Mouse (Mus musculus): ENCODE data around the gene Tas2r137. TPM values are rescaled to one million over a fixed set of nuclear protein-coding genes. Genes with fewer than 3 reads are reported as not detected.
A peak's percentile ranks its signal among the peaks of the same experiment; 100 is the strongest.

The Tas2r137 gene
- polyA plus RNA-seq (2015; fragmentation: Nextera tagmentation; extraction: Ambion mirVana): not detected in 2 replicates

- no peaks in the 10 kb centered on the region for H3K27me3 ChIP-seq
- H3K9me3 ChIP-seq: no peaks in the 10 kb centered on the region
- H3K9ac ChIP-seq: no peak within 1 kb of the TSS
- ATAC-seq (ENCODE audit: low FRiP score, low read depth): no peak
- no peak within 1 kb of the TSS for H3K27ac ChIP-seq
- no peak within 1 kb of the TSS for H3K4me2 ChIP-seq (replicated peaks)
- no peaks in the 10 kb centered on the region for H3K4me1 ChIP-seq
- H3K36me3 ChIP-seq: no peaks in the 10 kb centered on the region; the same call in 1 of the 2 replicates
- H3K4me3 ChIP-seq: no peak within 1 kb of the TSS
These were observed at the start of gene Tas2r137 for GRCm38 (mm10) chr6:40490933-40491332. Tas2r137 (plus strand) TSS chr6:40491233.

GRCm38 (mm10) chr6:40441276-40441675, 49.8 kb upstream of the Tas2r137 start:
- H3K4me1 ChIP-seq: no peaks in the 10 kb centered on the region
- H3K27ac ChIP-seq: no peak overlapping the region
- H3K27me3 ChIP-seq: peaks cover 40% of the 10 kb centered on the region
- no peaks in the 10 kb centered on the region for H3K9me3 ChIP-seq
- no peak overlapping the region for H3K4me3 ChIP-seq
- no peak overlapping the region for H3K4me2 ChIP-seq (replicated peaks)
- ATAC-seq (ENCODE audit: low FRiP score, low read depth): no peak
- no peak overlapping the region for H3K9ac ChIP-seq
- WGBS: 70% methylated on average over 3 of the region's 3 CpGs
- no peaks in the 10 kb centered on the region for H3K36me3 ChIP-seq

- no peak overlapping the region for H3K9ac ChIP-seq
- no peaks in the 10 kb centered on the region for H3K9me3 ChIP-seq
- no peaks in the 10 kb centered on the region for H3K36me3 ChIP-seq
- H3K27me3 ChIP-seq: peaks cover 40% of the 10 kb centered on the region
- no peak overlapping the region for H3K27ac ChIP-seq
- no peaks in the 10 kb centered on the region for H3K4me1 ChIP-seq
- 28% methylated on average over 3 of the region's 3 CpGs for WGBS
- H3K4me3 ChIP-seq: no peak overlapping the region
- no peak overlapping the region for H3K4me2 ChIP-seq (replicated peaks)
- ATAC-seq (ENCODE audit: low FRiP score, low read depth): no peak
These were observed 49.3 kb upstream of the Tas2r137 start for GRCm38 (mm10) chr6:40441755-40442154.

GRCm38 (mm10) chr6:40443281-40443928, 47.6 kb upstream of the Tas2r137 start:
- no peak overlapping the region for H3K9ac ChIP-seq
- H3K9me3 ChIP-seq: no peaks in the 10 kb centered on the region
- H3K27me3 ChIP-seq: peaks cover 33% of the 10 kb centered on the region
- H3K27ac ChIP-seq: no peak overlapping the region
- no peak for ATAC-seq (ENCODE audit: low FRiP score, low read depth)
- H3K4me1 ChIP-seq: no peaks in the 10 kb centered on the region
- no peaks in the 10 kb centered on the region for H3K36me3 ChIP-seq
- H3K4me2 ChIP-seq (replicated peaks): no peak overlapping the region
- 11% methylated on average over 10 of the region's 10 CpGs for WGBS
- H3K4me3 ChIP-seq: no peak overlapping the region

GRCm38 (mm10) chr6:40448626-40449025, 42.4 kb upstream of the Tas2r137 start:
- Histone ChIP-seq H3K9ac (no peak overlapping the region), H3K27ac (no peak overlapping the region), H3K36me3 (no peaks in the 10 kb centered on the region), H3K9me3 (no peaks in the 10 kb centered on the region), H3K4me2 (replicated peaks) (no peak overlapping the region), H3K4me1 (no peaks in the 10 kb centered on the region), H3K27me3 (no peaks in the 10 kb centered on the region), H3K4me3 (no peak overlapping the region)
- ATAC-seq (ENCODE audit: low FRiP score, low read depth): no peak

GRCm38 (mm10) chr6:40454436-40455041, 36.5 kb upstream of the Tas2r137 start:
- ATAC-seq (ENCODE audit: low FRiP score, low read depth): no peak
- 24% methylated on average over 7 of the region's 7 CpGs for WGBS
- Histone ChIP-seq H3K27ac (no peak overlapping the region), H3K36me3 (no peaks in the 10 kb centered on the region), H3K4me1 (no peaks in the 10 kb centered on the region), H3K4me3 (no peak overlapping the region), H3K4me2 (replicated peaks) (no peak overlapping the region), H3K27me3 (no peaks in the 10 kb centered on the region), H3K9ac (no peak overlapping the region), H3K9me3 (no peaks in the 10 kb centered on the region)

- no peak overlapping the region for H3K27ac ChIP-seq
- no peaks in the 10 kb centered on the region for H3K36me3 ChIP-seq
- H3K9me3 ChIP-seq: no peaks in the 10 kb centered on the region
- H3K27me3 ChIP-seq: no peaks in the 10 kb centered on the region
- 52% methylated on average over 6 of the region's 6 CpGs for WGBS
- no peak overlapping the region for H3K4me3 ChIP-seq
- ATAC-seq (ENCODE audit: low FRiP score, low read depth): no peak
- no peaks in the 10 kb centered on the region for H3K4me1 ChIP-seq
- no peak overlapping the region for H3K9ac ChIP-seq
- H3K4me2 ChIP-seq (replicated peaks): no peak overlapping the region
These were observed 25.3 kb upstream of the Tas2r137 start for GRCm38 (mm10) chr6:40465710-40466109.

GRCm38 (mm10) chr6:40470916-40471719, 19.9 kb upstream of the Tas2r137 start, which contains the start of gene Ssbp1:
Ssbp1 (plus strand) TSS chr6:40471352.
- H3K27ac ChIP-seq: peak within 1 kb of the TSS; percentile 96
- H3K4me1 ChIP-seq: peaks cover 7% of the 10 kb centered on the region
- ATAC-seq (ENCODE audit: low FRiP score, low read depth): peak; percentile 97
- H3K9me3 ChIP-seq: no peaks in the 10 kb centered on the region
- H3K27me3 ChIP-seq: no peaks in the 10 kb centered on the region
- peak within 1 kb of the TSS; percentile 79 for H3K4me3 ChIP-seq
- H3K36me3 ChIP-seq: peaks cover 28% of the 10 kb centered on the region
- H3K9ac ChIP-seq: peak within 1 kb of the TSS; percentile 92
- 1% methylated on average over 54 of the region's 54 CpGs for WGBS
- H3K4me2 ChIP-seq (replicated peaks): peak within 1 kb of the TSS; percentile 75

GRCm38 (mm10) chr6:40471720-40472010, 19.4 kb upstream of the Tas2r137 start:
- H3K27ac ChIP-seq: peak overlapping the region; percentile 96
- WGBS: under 1% methylated on average over 7 of the region's 7 CpGs
- H3K9me3 ChIP-seq: no peaks in the 10 kb centered on the region
- no peaks in the 10 kb centered on the region for H3K27me3 ChIP-seq
- H3K4me3 ChIP-seq: peak overlapping the region; percentile 79
- H3K4me1 ChIP-seq: peaks cover 7% of the 10 kb centered on the region
- peaks cover 32% of the 10 kb centered on the region for H3K36me3 ChIP-seq
- ATAC-seq (ENCODE audit: low FRiP score, low read depth): peak; percentile 12; the same call in 1 of the 2 replicates
- peak overlapping the region; percentile 92 for H3K9ac ChIP-seq
- peak overlapping the region; percentile 75 for H3K4me2 ChIP-seq (replicated peaks)

- Histone ChIP-seq H3K4me3 (no peak overlapping the region), H3K27me3 (no peaks in the 10 kb centered on the region), H3K36me3 (peaks cover 56% of the 10 kb centered on the region), H3K9me3 (no peaks in the 10 kb centered on the region), H3K4me2 (replicated peaks) (no peak overlapping the region), H3K27ac (no peak overlapping the region), H3K4me1 (peaks cover 7% of the 10 kb centered on the region), H3K9ac (no peak overlapping the region)
- ATAC-seq (ENCODE audit: low FRiP score, low read depth): no peak
- 92% methylated on average over 4 of the region's 4 CpGs for WGBS
These were observed 14.9 kb upstream of the Tas2r137 start for GRCm38 (mm10) chr6:40476132-40476531.

GRCm38 (mm10) chr6:40479705-40480104, 11.3 kb upstream of the Tas2r137 start:
- no peak overlapping the region for H3K27ac ChIP-seq
- peaks cover 73% of the 10 kb centered on the region for H3K36me3 ChIP-seq
- 96% methylated on average over 1 of the region's 1 CpGs for WGBS

GRCm38 (mm10) chr6:40482318-40482717, 8.7 kb upstream of the Tas2r137 start:
- Histone ChIP-seq H3K9me3 (no peaks in the 10 kb centered on the region), H3K9ac (no peak overlapping the region), H3K27me3 (no peaks in the 10 kb centered on the region), H3K36me3 (peaks cover 60% of the 10 kb centered on the region), H3K4me1 (no peaks in the 10 kb centered on the region), H3K4me2 (replicated peaks) (no peak overlapping the region), H3K27ac (no peak overlapping the region), H3K4me3 (no peak overlapping the region)
- no peak for ATAC-seq (ENCODE audit: low FRiP score, low read depth)
- WGBS: 88% methylated on average over 5 of the region's 5 CpGs

More at GRCm38 (mm10) chr6:40479705-40480104, 11.3 kb upstream of the Tas2r137 start:
- ATAC-seq (ENCODE audit: low FRiP score, low read depth): no peak
- no peaks in the 10 kb centered on the region for H3K4me1 ChIP-seq
- H3K9me3 ChIP-seq: no peaks in the 10 kb centered on the region
- no peak overlapping the region for H3K4me2 ChIP-seq (replicated peaks)
- no peak overlapping the region for H3K4me3 ChIP-seq
- H3K27me3 ChIP-seq: no peaks in the 10 kb centered on the region
- H3K9ac ChIP-seq: no peak overlapping the region
